8 mouse cellular contexts compared by ENCODE assay signal in genomic region chr7:80191455-80191854, GRCm38 (mm10). TPM values are rescaled to one million over a fixed set of nuclear protein-coding genes. Genes with fewer than 3 reads are reported as not detected.
DNase-seq lines count a peak whose midpoint lies in the region; ATAC-seq and TF ChIP-seq lines count a peak whose summit lies in the region.

No protein-coding gene starts in this region.

- peak overlapping the region; percentile 68 for H3K9ac ChIP-seq in heart, embryonic 13.5 days
- H3K9ac ChIP-seq in lung, embryonic 16.5 days (ENCODE audit: low read length), result peak overlapping the region; percentile 27; the same call in 1 of the 2 replicates

- H3K27me3 ChIP-seq in heart, embryonic 13.5 days (replicated peaks), result peaks cover 17% of the 10 kb centered on the region; the same call in 1 of the 2 replicates
- H3K27me3 ChIP-seq in kidney, adult 2 months (replicated peaks; ENCODE audit: control insufficient read depth, insufficient read depth, low read length), result no peaks in the 10 kb centered on the region
- no peaks in the 10 kb centered on the region for H3K27me3 ChIP-seq in lung, embryonic 16.5 days (ENCODE audit: control insufficient read depth, insufficient read depth, low read depth, low read length)

- peaks cover 58% of the 10 kb centered on the region for H3K4me1 ChIP-seq in heart, embryonic 13.5 days
- peaks cover 41% of the 10 kb centered on the region for H3K4me1 ChIP-seq in kidney, adult 2 months (ENCODE audit: control insufficient read depth, insufficient read depth, low read length)
- H3K4me1 ChIP-seq in lung, embryonic 16.5 days (replicated peaks; ENCODE audit: control insufficient read depth, insufficient read depth, low read length), result peaks cover 36% of the 10 kb centered on the region

- no peak for TF ChIP-seq POLR2A in kidney, adult 2 months (IDR thresholded peaks at IDR 0.05; ENCODE audit: low read depth, low read length)

- no peak overlapping the region for H3K4me3 ChIP-seq in heart, embryonic 13.5 days
- H3K4me3 ChIP-seq in kidney, adult 2 months (ENCODE audit: insufficient read depth, low read depth, low read length), result no peak overlapping the region
- H3K4me3 ChIP-seq in lung, embryonic 16.5 days (ENCODE audit: low read length), result no peak overlapping the region

- no peaks in the 10 kb centered on the region for H3K9me3 ChIP-seq in heart, embryonic 13.5 days
- no peaks in the 10 kb centered on the region for H3K9me3 ChIP-seq in lung, embryonic 16.5 days (ENCODE audit: control insufficient read depth, low read length)

- H3K4me2 ChIP-seq in heart, embryonic 13.5 days, result peak overlapping the region; percentile 68
- H3K4me2 ChIP-seq in lung, embryonic 16.5 days (ENCODE audit: low read depth, low read length), result peak overlapping the region; percentile 64; the same call in 1 of the 2 replicates

- no peak for TF ChIP-seq CTCF in kidney, adult 2 months (conservative IDR thresholded peaks at IDR 0.05; ENCODE audit: insufficient read depth, insufficient read length, low read depth, low read length)

- H3K36me3 ChIP-seq in heart, embryonic 13.5 days, result no peaks in the 10 kb centered on the region; the same call in 1 of the 2 replicates
- no peaks in the 10 kb centered on the region for H3K36me3 ChIP-seq in kidney, adult 2 months (ENCODE audit: control insufficient read depth, insufficient read depth, low read length)
- H3K36me3 ChIP-seq in lung, embryonic 16.5 days (ENCODE audit: control insufficient read depth, insufficient read depth, low read length), result no peaks in the 10 kb centered on the region

- 53% methylated on average over 5 of the region's 5 CpGs for WGBS in heart, embryonic 13.5 days
- WGBS in kidney, adult 2 months, result 37% methylated on average over 5 of the region's 5 CpGs
- WGBS in lung, embryonic 16.5 days, result 54% methylated on average over 5 of the region's 5 CpGs

- peak overlapping the region; percentile 75 for H3K27ac ChIP-seq in heart, embryonic 13.5 days (replicated peaks)
- H3K27ac ChIP-seq in kidney, adult 2 months (ENCODE audit: insufficient read depth, low read depth, low read length), result peak overlapping the region; percentile 53
- H3K27ac ChIP-seq in lung, embryonic 16.5 days (ENCODE audit: low read length), result peak overlapping the region; percentile 94

- ATAC-seq in heart, embryonic 13.5 days (ENCODE audit: extremely low read depth, insufficient number of reproducible peaks, low FRiP score, low TSS enrichment), result no peak; the same call in 1 of the 2 replicates
- ATAC-seq in erythroblast, adult 5-6 weeks (replicated peaks; ENCODE audit: low FRiP score, poor library complexity, severe bottlenecking), result peak; percentile 26
- ATAC-seq in lung, embryonic 16.5 days (ENCODE audit: low read depth), result peak; percentile 50

- no peak for DNase-seq in heart, adult 8-10 months (ENCODE audit: low spot score)
- DNase-seq in kidney, adult 2 months, result peak; percentile 69
- peak; percentile 88 to 90 for DNase-seq in spleen, postnatal 36 days (ENCODE audit: low spot score in 2 of 2)
- DNase-seq in frontal cortex, postnatal 25 days (ENCODE audit: low spot score in 2 of 2), result no peak
- DNase-seq in cerebellum, adult 9-10 months, result no peak

RNA-seq across cellular contexts. Expression of gene Sema4b, which starts 4.8 kb away (rescaled TPM):
- 9.9 and 11.3 TPM in 2 replicates for polyA plus RNA-seq in heart, embryonic 13.5 days (2015; fragmentation: Nextera tagmentation; extraction: Ambion mirVana)
- total RNA-seq in heart, adult 8-10 months (2022), result 10 to 100 TPM; 10.9 to 14.0 (median 11.7) TPM
- 19.9 and 22.1 TPM in 2 replicates for total RNA-seq in erythroblast, adult 5-6 weeks (2015; ENCODE audit: low replicate concordance)
- total RNA-seq in erythroblast, adult 5-6 weeks (2017; ENCODE audit: low replicate concordance), result 33.7 and 49.8 TPM in 2 replicates
- 24.4 and 26.3 TPM in 2 replicates for polyA plus RNA-seq in kidney, adult 2 months (2012; rRNA removed)
- 15.8 and 16.3 TPM in 2 replicates for polyA plus RNA-seq in lung, embryonic 16.5 days (2015; fragmentation: Nextera tagmentation; extraction: Ambion mirVana)

RNA-seq across cellular contexts. Expression of gene Cib1, which starts 41.2 kb away (rescaled TPM):
- 54.2 and 57.9 TPM in 2 replicates for polyA plus RNA-seq in heart, embryonic 13.5 days (2015; fragmentation: Nextera tagmentation; extraction: Ambion mirVana)
- total RNA-seq in heart, adult 8-10 months (2022), result 10 to 100 TPM; 12.7 to 19.1 (median 16.5) TPM
- 21.3 and 41.8 TPM in 2 replicates for total RNA-seq in erythroblast, adult 5-6 weeks (2015; ENCODE audit: low replicate concordance)
- total RNA-seq in erythroblast, adult 5-6 weeks (2017; ENCODE audit: low replicate concordance), result 29.8 and 37.1 TPM in 2 replicates
- 333 and 344 TPM in 2 replicates for polyA plus RNA-seq in kidney, adult 2 months (2012; rRNA removed)
- 88.4 and 96.0 TPM in 2 replicates for polyA plus RNA-seq in lung, embryonic 16.5 days (2015; fragmentation: Nextera tagmentation; extraction: Ambion mirVana)

RNA-seq across cellular contexts. Expression of gene Gdpgp1, which starts 41.2 kb away (rescaled TPM):
- polyA plus RNA-seq in heart, embryonic 13.5 days (2015; fragmentation: Nextera tagmentation; extraction: Ambion mirVana), result 3.3 and 3.7 TPM in 2 replicates
- 1 to 10 TPM; 1.7 to 2.1 (median 2.0) TPM for total RNA-seq in heart, adult 8-10 months (2022)
- total RNA-seq in erythroblast, adult 5-6 weeks (2015; ENCODE audit: low replicate concordance), result 0.77 TPM in 1 of 2 replicates, not detected in the other
- total RNA-seq in erythroblast, adult 5-6 weeks (2017; ENCODE audit: low replicate concordance), result 0.94 and 2.0 TPM in 2 replicates
- polyA plus RNA-seq in kidney, adult 2 months (2012; rRNA removed), result 2.4 and 2.6 TPM in 2 replicates
- 3.5 and 3.9 TPM in 2 replicates for polyA plus RNA-seq in lung, embryonic 16.5 days (2015; fragmentation: Nextera tagmentation; extraction: Ambion mirVana)

RNA-seq across cellular contexts. Expression of gene Ttll13, which starts 54.7 kb away (rescaled TPM):
- polyA plus RNA-seq in heart, embryonic 13.5 days (2015; fragmentation: Nextera tagmentation; extraction: Ambion mirVana), result 0.62 and 0.82 TPM in 2 replicates
- total RNA-seq in heart, adult 8-10 months (2022), result under 1 TPM; 0.19 to 0.72 (median 0.24) TPM
- total RNA-seq in erythroblast, adult 5-6 weeks (2015; ENCODE audit: low replicate concordance), result not detected in 2 replicates
- total RNA-seq in erythroblast, adult 5-6 weeks (2017; ENCODE audit: low replicate concordance), result 1.5 TPM in 1 of 2 replicates, not detected in the other
- polyA plus RNA-seq in kidney, adult 2 months (2012; rRNA removed), result 1.4 and 1.7 TPM in 2 replicates
- polyA plus RNA-seq in lung, embryonic 16.5 days (2015; fragmentation: Nextera tagmentation; extraction: Ambion mirVana), result 1.1 and 2.2 TPM in 2 replicates

Comparison
In these comparisons a context has a peak if more than half of its experiments do, and no peak if none do; other contexts are left out.
1. DNase-seq: peak in kidney, adult 2 months (single experiment) and spleen, postnatal 36 days (2 of 2); none in heart, adult 8-10 months (single experiment), frontal cortex, postnatal 25 days (0 of 2) and cerebellum, adult 9-10 months (single experiment).
2. Peak in every context shown above with its lines, with median percentiles within 50 percentile points of each other: H3K27ac ChIP-seq.